Comparison of ENCODE assay signal across 8 mouse cellular contexts in the genomic region with DNA sequence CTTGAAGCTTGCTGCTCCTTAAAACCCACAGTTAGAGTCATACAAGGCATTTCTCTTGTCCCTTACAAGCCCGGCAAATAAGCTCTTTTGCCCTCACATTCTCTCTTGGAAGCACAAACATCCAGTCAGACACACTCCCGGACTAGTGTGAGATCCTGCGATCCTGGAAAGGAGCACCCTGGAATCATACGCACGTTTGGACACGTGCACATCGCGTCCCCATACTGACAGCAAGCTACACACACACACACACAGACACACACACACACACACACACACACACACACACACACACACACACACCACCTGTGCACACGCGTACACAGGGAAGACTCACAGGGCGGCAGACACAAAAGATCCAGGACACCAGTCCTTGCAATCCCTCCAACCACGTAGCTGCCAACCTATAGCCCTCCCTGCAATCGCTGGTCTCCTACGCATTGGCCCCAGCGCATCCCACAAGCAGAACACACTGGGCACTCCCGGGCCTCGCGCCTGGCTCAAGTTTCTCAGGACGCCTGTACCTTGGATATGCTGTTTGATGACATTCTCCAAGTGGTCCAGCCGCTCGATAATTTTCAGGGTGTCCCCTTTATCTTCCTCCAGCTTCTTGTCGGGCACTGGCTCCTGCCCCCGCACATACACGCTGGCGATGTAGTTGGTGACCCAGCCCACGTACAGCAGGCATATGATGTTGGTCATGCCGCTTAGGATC. TPM values are rescaled to one million over a fixed set of nuclear protein-coding genes. Genes with fewer than 3 reads are reported as not detected.
DNase-seq lines count a peak whose midpoint lies in the region; ATAC-seq lines count a peak whose summit lies in the region.

No protein-coding gene starts in this region.

- no peak for DNase-seq in cerebellum, adult 9-10 months
- peak; percentile 43 for DNase-seq in adrenal gland, postnatal 14 days
- DNase-seq in forebrain, embryonic 11.5 days (ENCODE audit: low spot score) = peak; percentile 68

- peaks cover 2% of the 10 kb centered on the region; the same call in 1 of the 2 replicates for H3K4me1 ChIP-seq in forebrain, embryonic 11.5 days (replicated peaks; ENCODE audit: control insufficient read depth, insufficient read depth, low read length)
- peaks cover 33% of the 10 kb centered on the region for H3K4me1 ChIP-seq in hindbrain, embryonic 15.5 days (replicated peaks)
- peaks cover 15% of the 10 kb centered on the region for H3K4me1 ChIP-seq in limb, embryonic 12.5 days (replicated peaks)
- peaks cover 27% of the 10 kb centered on the region for H3K4me1 ChIP-seq in neural tube, embryonic 13.5 days (replicated peaks)

- WGBS in forebrain, embryonic 11.5 days = 19% methylated on average over 27 of the region's 27 CpGs
- WGBS in hindbrain, embryonic 15.5 days = 17% methylated on average over 27 of the region's 27 CpGs
- 17% methylated on average over 27 of the region's 27 CpGs for WGBS in limb, embryonic 12.5 days
- WGBS in neural tube, embryonic 13.5 days = 17% methylated on average over 27 of the region's 27 CpGs

- H3K4me2 ChIP-seq in forebrain, embryonic 11.5 days (ENCODE audit: low read depth, low read length, severe bottlenecking) = peak overlapping the region; percentile 92
- peak overlapping the region; percentile 98 for H3K4me2 ChIP-seq in hindbrain, embryonic 15.5 days
- H3K4me2 ChIP-seq in limb, embryonic 12.5 days = peak overlapping the region; percentile 96
- H3K4me2 ChIP-seq in neural tube, embryonic 13.5 days = peak overlapping the region; percentile 93

- no peaks in the 10 kb centered on the region for H3K9me3 ChIP-seq in forebrain, embryonic 11.5 days (ENCODE audit: control insufficient read depth, low read length)
- H3K9me3 ChIP-seq in hindbrain, embryonic 15.5 days = no peaks in the 10 kb centered on the region
- no peaks in the 10 kb centered on the region for H3K9me3 ChIP-seq in limb, embryonic 12.5 days
- H3K9me3 ChIP-seq in neural tube, embryonic 13.5 days = no peaks in the 10 kb centered on the region

- peaks cover 8% of the 10 kb centered on the region for H3K27me3 ChIP-seq in forebrain, embryonic 11.5 days (ENCODE audit: control insufficient read depth, insufficient read depth, low read length)
- peaks cover 7% of the 10 kb centered on the region for H3K27me3 ChIP-seq in hindbrain, embryonic 15.5 days
- peaks cover 49% of the 10 kb centered on the region for H3K27me3 ChIP-seq in limb, embryonic 12.5 days
- peaks cover 32% of the 10 kb centered on the region for H3K27me3 ChIP-seq in neural tube, embryonic 13.5 days

- no peaks in the 10 kb centered on the region for H3K36me3 ChIP-seq in forebrain, embryonic 11.5 days (ENCODE audit: control insufficient read depth, insufficient read depth, low read length)
- H3K36me3 ChIP-seq in hindbrain, embryonic 15.5 days = no peaks in the 10 kb centered on the region
- H3K36me3 ChIP-seq in limb, embryonic 12.5 days = no peaks in the 10 kb centered on the region
- no peaks in the 10 kb centered on the region for H3K36me3 ChIP-seq in neural tube, embryonic 13.5 days

- peak; percentile 7; the same call in 1 of the 2 replicates for ATAC-seq in cerebellum, adult (ENCODE audit: insufficient number of reproducible peaks, low FRiP score, low TSS enrichment)
- no peak for ATAC-seq in forebrain, embryonic 11.5 days (replicated peaks; ENCODE audit: low FRiP score)
- no peak for ATAC-seq in hindbrain, embryonic 15.5 days (ENCODE audit: low FRiP score, low read depth)
- ATAC-seq in limb, embryonic 12.5 days (ENCODE audit: insufficient number of reproducible peaks, insufficient read depth, low FRiP score, low TSS enrichment, low read depth) = no peak
- 0 out of 2 replicates have a peak, but pooled peaks have one; percentile 22 for ATAC-seq in neural tube, embryonic 13.5 days (ENCODE audit: low read depth)
- ATAC-seq in monocyte, adult 5-6 weeks (replicated peaks; ENCODE audit: insufficient number of reproducible peaks, low FRiP score, low TSS enrichment, poor library complexity, severe bottlenecking) = no peak

- no peak overlapping the region for H3K27ac ChIP-seq in forebrain, embryonic 11.5 days (ENCODE audit: low read depth, low read length)
- H3K27ac ChIP-seq in hindbrain, embryonic 15.5 days (replicated peaks) = no peak overlapping the region
- no peak overlapping the region for H3K27ac ChIP-seq in limb, embryonic 12.5 days
- no peak overlapping the region for H3K27ac ChIP-seq in neural tube, embryonic 13.5 days (replicated peaks)

- peak overlapping the region; percentile 58 for H3K9ac ChIP-seq in forebrain, embryonic 11.5 days (ENCODE audit: low read length)
- peak overlapping the region; percentile 44 for H3K9ac ChIP-seq in hindbrain, embryonic 15.5 days
- peak overlapping the region; percentile 62 for H3K9ac ChIP-seq in limb, embryonic 12.5 days (replicated peaks)
- peak overlapping the region; percentile 69 for H3K9ac ChIP-seq in neural tube, embryonic 13.5 days

- H3K4me3 ChIP-seq in forebrain, embryonic 11.5 days (ENCODE audit: low read depth, low read length) = peak overlapping the region; percentile 37
- peak overlapping the region; percentile 53 for H3K4me3 ChIP-seq in hindbrain, embryonic 15.5 days
- peak overlapping the region; percentile 51 for H3K4me3 ChIP-seq in limb, embryonic 12.5 days (replicated peaks)
- H3K4me3 ChIP-seq in neural tube, embryonic 13.5 days = peak overlapping the region; percentile 50

RNA-seq across cellular contexts. Expression of a gene that starts 0.8 kb away (rescaled TPM):
- 18.4 and 24.1 TPM in 2 replicates for total RNA-seq in adrenal gland, postnatal 14 days (2021)
- 4.5 and 4.9 TPM in 2 replicates for polyA plus RNA-seq in forebrain, embryonic 11.5 days (2014; fragmentation: Nextera tagmentation; extraction: Ambion mirVana)
- polyA plus RNA-seq in hindbrain, embryonic 15.5 days (2015; fragmentation: Nextera tagmentation; extraction: Ambion mirVana) = 17.6 and 17.7 TPM in 2 replicates
- polyA plus RNA-seq in limb, embryonic 12.5 days (2016; fragmentation: Nextera tagmentation; extraction: Ambion mirVana) = 13.1 and 14.3 TPM in 2 replicates
- 8.5 and 10.0 TPM in 2 replicates for polyA plus RNA-seq in neural tube, embryonic 13.5 days (2015; fragmentation: Nextera tagmentation; extraction: Ambion mirVana)
- total RNA-seq in monocyte, adult 5-6 weeks (2017) = not detected in 3 replicates

Comparison
In these comparisons a context has a peak if more than half of its experiments do, and no peak if none do; other contexts are left out.
1. ATAC-seq: peak in cerebellum, adult (single experiment) and neural tube, embryonic 13.5 days (single experiment); none in forebrain, embryonic 11.5 days (single experiment), hindbrain, embryonic 15.5 days (single experiment), limb, embryonic 12.5 days (single experiment) and monocyte, adult 5-6 weeks (single experiment).
2. Peak in every context shown above with its lines, with median percentiles within 50 percentile points of each other: H3K4me2 ChIP-seq, H3K4me3 ChIP-seq and H3K9ac ChIP-seq.